Mouse (Mus musculus) liver, embryonic 14.5 days (tissue): ENCODE data around the gene Alox5.

ENCODE experiments used
- CTCF ChIP-seq: IDR thresholded peaks from 2 replicates; pipeline ENCODE4 v1.5.1; 2016; ENCODE audit warnings: antibody characterized with exemption, low read depth, control low read depth
- EP300 ChIP-seq: IDR thresholded peaks from 2 replicates; pipeline ENCODE4 v1.6.1; 2016; ENCODE audit warnings: antibody characterized with exemption, low read depth

- no peak for TF ChIP-seq EP300
- TF ChIP-seq CTCF = no peak
Observed at GRCm38 (mm10) chr6:116415126-116415676, 45.8 kb downstream of the Alox5 start.
